Mouse (Mus musculus): Measurements from ENCODE around the gene Gdpd5.

DNA sequence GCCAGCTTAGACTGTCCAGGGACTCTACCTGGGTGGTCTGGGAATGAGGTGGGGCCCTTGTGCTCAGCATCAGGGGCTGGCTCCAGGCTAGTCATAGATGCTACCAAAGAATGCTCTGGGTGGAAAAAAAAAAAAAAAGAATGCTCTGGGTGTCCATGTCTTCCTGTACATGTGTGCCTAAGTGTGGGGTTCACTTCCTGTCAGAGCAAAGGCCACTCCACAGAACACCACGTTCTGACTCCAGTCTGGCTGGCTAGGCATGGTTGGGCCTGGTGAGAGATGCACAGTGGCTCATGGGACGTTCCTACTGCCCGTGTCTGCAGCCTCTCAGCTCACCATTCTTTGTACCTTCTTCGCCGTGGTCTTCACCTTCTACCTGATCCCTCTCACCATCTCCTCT lies 67.4 kb downstream of the Gdpd5 start:
- no peak for TF ChIP-seq CTCF (IDR thresholded peaks at IDR 0.05; ENCODE audit: low read depth, low read length)
- no peak for TF ChIP-seq TAL1 (conservative IDR thresholded peaks at IDR 0.05; ENCODE audit: low read depth, low read length)
- TF ChIP-seq GATA1 (IDR thresholded peaks at IDR 0.05; ENCODE audit: borderline replicate concordance, low read length), result no peak
- no peak for TF ChIP-seq GATA2 (IDR thresholded peaks at IDR 0.05; ENCODE audit: borderline replicate concordance, low read depth, low read length)
